9 mouse cellular contexts compared by ENCODE assay signal in genomic region chr1:179552751-179553150, GRCm38 (mm10). TPM values are rescaled to one million over a fixed set of nuclear protein-coding genes. Genes with fewer than 3 reads are reported as not detected.
DNase-seq lines count a peak whose midpoint lies in the region; ATAC-seq and TF ChIP-seq lines count a peak whose summit lies in the region.
"Had no signal": no experiment of that assay in that cellular context is flagged by ENCODE, and none has a peak within 500 bp of the region (broad histone marks: within the 10 kb centered on the region; RNA-seq: fewer than 3 reads in every experiment).

No protein-coding gene starts in this region.

- WGBS in heart, embryonic 11.5 days (ENCODE audit: insufficient replicate concordance), result 45% methylated on average over 7 of the region's 7 CpGs
- WGBS in heart, embryonic 16.5 days, result 52% methylated on average over 7 of the region's 7 CpGs

- no peak overlapping the region for H3K4me3 ChIP-seq in heart, embryonic 11.5 days (ENCODE audit: low read depth, low read length)
- peak overlapping the region; percentile 60; the same call in 1 of the 2 replicates for H3K4me3 ChIP-seq in G1E (ENCODE audit: low read depth, low read length)
- no peak overlapping the region for H3K4me3 ChIP-seq in heart, embryonic 16.5 days (ENCODE audit: low read length)
- H3K4me3 ChIP-seq: limb, embryonic 12.5 days had no signal

- H3K4me1 ChIP-seq in heart, embryonic 11.5 days (ENCODE audit: control insufficient read depth, insufficient read depth, low read length), result peaks cover 12% of the 10 kb centered on the region
- H3K4me1 ChIP-seq in G1E (ENCODE audit: insufficient read depth, low read depth, low read length), result peaks cover 78% of the 10 kb centered on the region
- peaks cover 34% of the 10 kb centered on the region for H3K4me1 ChIP-seq in heart, embryonic 16.5 days (ENCODE audit: control insufficient read depth, insufficient read depth, low read length)

- ATAC-seq in heart, embryonic 11.5 days (replicated peaks; ENCODE audit: insufficient number of reproducible peaks, low FRiP score, low TSS enrichment), result no peak
- ATAC-seq in G1E (ENCODE audit: extremely low read depth, insufficient number of reproducible peaks, low FRiP score, poor library complexity, severe bottlenecking), result peak; percentile 32; the same call in 1 of the 2 replicates
- no peak for ATAC-seq in heart, embryonic 16.5 days (replicated peaks; ENCODE audit: extremely low read depth, insufficient read depth, low FRiP score)
- no peak for ATAC-seq in CD4-positive, CD25-positive, alpha-beta regulatory T cell, adult 4 months

- no peak for TF ChIP-seq CTCF in G1E (IDR thresholded peaks at IDR 0.05; ENCODE audit: low read depth, low read length)

- H3K9me3 ChIP-seq in heart, embryonic 11.5 days (replicated peaks; ENCODE audit: control insufficient read depth, low read length), result no peaks in the 10 kb centered on the region
- H3K9me3 ChIP-seq in G1E (replicated peaks), result no peaks in the 10 kb centered on the region
- H3K9me3 ChIP-seq in heart, embryonic 16.5 days (replicated peaks; ENCODE audit: control insufficient read depth, low read length), result no peaks in the 10 kb centered on the region
- H3K9me3 ChIP-seq: limb, embryonic 12.5 days had no signal

- H3K9ac ChIP-seq in heart, embryonic 11.5 days (ENCODE audit: low read depth, low read length), result 0 out of 2 replicates have a peak overlapping the region, but pooled peaks have one; percentile 11
- no peak overlapping the region for H3K9ac ChIP-seq in heart, embryonic 16.5 days (ENCODE audit: low read length)
- H3K9ac ChIP-seq: limb, embryonic 12.5 days had no signal

- H3K27me3 ChIP-seq in heart, embryonic 11.5 days (ENCODE audit: control insufficient read depth, insufficient read depth, low read length), result no peaks in the 10 kb centered on the region
- no peaks in the 10 kb centered on the region for H3K27me3 ChIP-seq in G1E (ENCODE audit: insufficient read depth, low read length)
- H3K27me3 ChIP-seq in heart, embryonic 16.5 days (ENCODE audit: control insufficient read depth, insufficient read depth, low read length), result no peaks in the 10 kb centered on the region
- H3K27me3 ChIP-seq: limb, embryonic 12.5 days had no signal

- intact Hi-C loops in heart, postnatal 14 days (cut with DNase I), result no loop called here

- no peak overlapping the region; the same call in 1 of the 2 replicates for H3K27ac ChIP-seq in heart, embryonic 11.5 days (ENCODE audit: low read depth, low read length)
- H3K27ac ChIP-seq in heart, embryonic 16.5 days (ENCODE audit: low read length), result peak overlapping the region; percentile 35; the same call in 1 of the 2 replicates
- H3K27ac ChIP-seq: limb, embryonic 12.5 days had no signal

- H3K36me3 ChIP-seq in heart, embryonic 11.5 days (ENCODE audit: control insufficient read depth, insufficient read depth, low read length), result no peaks in the 10 kb centered on the region
- H3K36me3 ChIP-seq in G1E (replicated peaks), result peaks cover 45% of the 10 kb centered on the region
- H3K36me3 ChIP-seq in heart, embryonic 16.5 days (ENCODE audit: control insufficient read depth, insufficient read depth), result no peaks in the 10 kb centered on the region
- H3K36me3 ChIP-seq: limb, embryonic 12.5 days had no signal

- no peak for DNase-seq in heart, postnatal 14 days
- DNase-seq in G1E (ENCODE audit: low spot score), result no peak
- peak; percentile 34 for DNase-seq in lung, postnatal 10 days
- no peak for DNase-seq in ovary, adult 18-20 months (ENCODE audit: low spot score)
- DNase-seq: right cerebral cortex, postnatal 14 days had no signal

- H3K4me2 ChIP-seq in heart, embryonic 11.5 days, result peak overlapping the region; percentile 9; the same call in 1 of the 2 replicates
- no peak overlapping the region for H3K4me2 ChIP-seq in heart, embryonic 16.5 days (ENCODE audit: low read depth, low read length)
- H3K4me2 ChIP-seq: limb, embryonic 12.5 days had no signal

RNA-seq across cellular contexts. Expression of gene Cnst, which starts 6.6 kb away (rescaled TPM):
- 13.2 and 17.1 TPM in 2 replicates for polyA plus RNA-seq in heart, embryonic 11.5 days (2014; fragmentation: Nextera tagmentation; extraction: Ambion mirVana)
- total RNA-seq in heart, postnatal 14 days (2021), result 10 to 100 TPM; 43.6 to 51.9 TPM
- total RNA-seq in G1E (2014; fragmentation: Nextera tagmentation), result 27.1 TPM in 2 replicates
- total RNA-seq in G1E (2017), result 31.6 and 32.9 TPM in 2 replicates
- 14.4 and 14.6 TPM in 2 replicates for polyA plus RNA-seq in G1E (2012)
- 20.9 and 21.3 TPM in 2 replicates for polyA plus RNA-seq in heart, embryonic 16.5 days (2015; fragmentation: Nextera tagmentation; extraction: Ambion mirVana)
- 10 to 100 TPM; 15.5 to 22.3 TPM for polyA plus RNA-seq in CD4-positive, CD25-positive, alpha-beta regulatory T cell, adult 4 months (2017; shearing (Covaris generic))

RNA-seq across cellular contexts. Expression of gene Tfb2m, which starts 6.7 kb away (rescaled TPM):
- polyA plus RNA-seq in heart, embryonic 11.5 days (2014; fragmentation: Nextera tagmentation; extraction: Ambion mirVana), result 20.7 and 30.6 TPM in 2 replicates
- 10 to 100 TPM; 33.9 to 42.3 TPM for total RNA-seq in heart, postnatal 14 days (2021)
- total RNA-seq in G1E (2014; fragmentation: Nextera tagmentation) (29.4 and 39.8 TPM in 2 replicates), G1E (2017) (40.5 and 51.9 TPM in 2 replicates)
- polyA plus RNA-seq in G1E (2012), result 9.0 and 9.7 TPM in 2 replicates
- polyA plus RNA-seq in heart, embryonic 16.5 days (2015; fragmentation: Nextera tagmentation; extraction: Ambion mirVana), result 25.1 and 27.9 TPM in 2 replicates
- 10 to 100 TPM; 29.1 to 33.3 TPM for polyA plus RNA-seq in CD4-positive, CD25-positive, alpha-beta regulatory T cell, adult 4 months (2017; shearing (Covaris generic))

RNA-seq across cellular contexts. Expression of gene Smyd3, which starts 34.9 kb away (rescaled TPM):
- 12.2 and 12.6 TPM in 2 replicates for polyA plus RNA-seq in heart, embryonic 11.5 days (2014; fragmentation: Nextera tagmentation; extraction: Ambion mirVana)
- 1 to 10 TPM; 5.9 to 9.3 TPM for total RNA-seq in heart, postnatal 14 days (2021)
- total RNA-seq in G1E (2014; fragmentation: Nextera tagmentation) (15.8 and 17.1 TPM in 2 replicates), G1E (2017) (18.2 and 19.4 TPM in 2 replicates)
- polyA plus RNA-seq in G1E (2012), result 3.2 and 3.5 TPM in 2 replicates
- 11.1 and 13.3 TPM in 2 replicates for polyA plus RNA-seq in heart, embryonic 16.5 days (2015; fragmentation: Nextera tagmentation; extraction: Ambion mirVana)
- 10 to 100 TPM; 46.9 to 47.9 TPM for polyA plus RNA-seq in CD4-positive, CD25-positive, alpha-beta regulatory T cell, adult 4 months (2017; shearing (Covaris generic))
